Mouse (Mus musculus) forebrain, embryonic 14.5 days (tissue): ENCODE measurements around the gene Muc3. TPM values are rescaled to one million over a fixed set of nuclear protein-coding genes. Genes with fewer than 3 reads are reported as not detected.
"Not testable (repeated sequence)": the region's sequence is repeated elsewhere in the genome, so short reads cannot be mapped to it uniquely, and the experiment has no call there.

Source experiments
- ATAC-seq: fragments of 200-750 bp; cut with Nextera tagmentation; 2 replicates; pipeline ENCODE4 v1.8.0; 2017; ENCODE audit warnings: mild to moderate bottlenecking, moderate library complexity
- DNase-seq: peaks from one replicate; pipeline ENCODE4 v3.0.0-alpha.2; 2015; ENCODE audit warnings: low spot score
- H3K27ac ChIP-seq: fragments of 300-500 bp; sonication (generic); 2 replicates; pipeline ENCODE4 v1.5.1; 2014; ENCODE audit warnings: low read depth, mild to moderate bottlenecking, control low read depth, low read length, moderate library complexity
- H3K27me3 ChIP-seq: fragments of 300-500 bp; sonication (generic); replicated peaks from 2 replicates; pipeline ENCODE4 v1.6.1; 2014; ENCODE audit warnings: low read length, control low read depth, mixed read lengths; ENCODE audit not compliant: control insufficient read depth, insufficient read depth
- H3K36me3 ChIP-seq: fragments of 300-500 bp; sonication (generic); 2 replicates; pipeline ENCODE4 v1.6.1; 2014; ENCODE audit warnings: low read length, control low read depth; ENCODE audit not compliant: control insufficient read depth, insufficient read depth
- H3K4me1 ChIP-seq: fragments of 300-500 bp; sonication (generic); 2 replicates; pipeline ENCODE4 v1.6.1; 2014; ENCODE audit warnings: antibody characterized with exemption, low read length, control low read depth; ENCODE audit not compliant: control insufficient read depth, insufficient read depth
- H3K4me2 ChIP-seq: fragments of 300-500 bp; sonication (generic); 2 replicates; pipeline ENCODE4 v1.6.1; 2014; ENCODE audit warnings: mild to moderate bottlenecking, control low read depth, low read length
- H3K4me3 ChIP-seq: fragments of 300-500 bp; sonication (generic); 2 replicates; pipeline ENCODE4 v1.5.1; 2014; ENCODE audit warnings: low read depth, low read length, control low read depth
- H3K9ac ChIP-seq: fragments of 300-500 bp; sonication (generic); 2 replicates; pipeline ENCODE4 v1.6.1; 2014; ENCODE audit warnings: mild to moderate bottlenecking, low read length, control low read depth, moderate library complexity
- H3K9me3 ChIP-seq: fragments of 300-500 bp; sonication (generic); replicated peaks from 2 replicates; pipeline ENCODE4 v1.6.1; 2016; ENCODE audit warnings: low read length, control low read depth, mixed read lengths; ENCODE audit not compliant: control insufficient read depth
- WGBS: fragments of 180-500 bp; shearing (Covaris S2); extraction: QIAGEN DNeasy Blood & Tissue Kit; methylation state at CpG from one replicate; pipeline ENCODE4 v1.1.7; 2014; 5-methylcytosine and 5-hydroxymethylcytosine counted together
- polyA plus RNA-seq: library from polyadenylated mRNA; unstranded; fragments of >200 nt; fragmentation: Nextera tagmentation; extraction: Ambion mirVana; gene quantifications from 2 replicates; pipeline ENCODE4 v1.2.1, GENCODE M21; 2014

The Muc3 gene
- polyA plus RNA-seq, result not detected in 2 replicates

GRCm38 (mm10) chr5:137149272-137149882 is at the start of gene Muc3:
Gene Muc3 (minus strand): TSS chr5:137149322.
- H3K4me2 ChIP-seq, ATAC-seq: not testable (repeated sequence)

GRCm38 (mm10) chr5:137194488-137195120 is 45.5 kb upstream of the Muc3 start:
- no peaks in the 10 kb centered on the region for H3K4me1 ChIP-seq
- no peak overlapping the region for H3K4me3 ChIP-seq
- WGBS, result 85% methylated on average over 8 of the region's 8 CpGs
- no peak overlapping the region for H3K9ac ChIP-seq
- DNase-seq (no peak), ATAC-seq (no peak)
- no peaks in the 10 kb centered on the region for H3K36me3 ChIP-seq
- no peak overlapping the region for H3K4me2 ChIP-seq
- no peak overlapping the region for H3K27ac ChIP-seq
- no peaks in the 10 kb centered on the region for H3K27me3 ChIP-seq
- H3K9me3 ChIP-seq, result no peaks in the 10 kb centered on the region

More at GRCm38 (mm10) chr5:137149272-137149882, at the start of gene Muc3:
- H3K27me3 ChIP-seq, H3K36me3 ChIP-seq, DNase-seq, H3K9me3 ChIP-seq, H3K9ac ChIP-seq, H3K4me3 ChIP-seq, H3K27ac ChIP-seq, H3K4me1 ChIP-seq: not testable (repeated sequence)

DNA sequence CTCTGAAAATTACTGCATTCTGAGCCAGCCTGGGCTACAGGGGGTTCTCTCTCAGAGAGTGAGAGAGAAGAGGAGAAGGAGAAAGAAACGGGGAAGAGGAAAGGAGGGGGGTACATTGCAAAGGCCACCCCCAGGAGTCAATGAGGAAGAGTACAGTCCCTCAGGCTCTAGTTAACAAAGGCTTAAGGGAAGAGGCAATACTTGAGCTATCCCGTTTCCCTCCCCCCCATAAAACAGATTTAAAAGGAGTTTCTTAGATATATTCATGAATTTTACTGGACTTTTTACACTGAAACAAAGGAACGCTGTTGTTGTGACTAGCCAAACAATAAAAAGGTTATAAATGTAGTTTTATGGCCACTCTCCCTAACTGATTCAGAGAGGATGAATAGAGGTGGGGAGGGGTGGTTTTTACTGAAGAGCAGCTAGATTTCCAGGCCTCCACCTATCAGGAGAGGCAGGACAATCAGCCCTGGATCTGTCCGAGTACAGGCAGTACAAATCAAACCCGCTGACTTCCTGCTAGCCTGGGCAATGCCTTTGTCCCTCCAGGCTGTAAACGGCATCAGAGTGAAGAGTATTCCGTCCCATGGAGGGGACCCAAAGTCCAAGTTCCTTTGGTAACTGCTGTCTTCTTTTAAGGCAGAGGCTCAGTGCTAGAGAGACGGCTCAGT is 44.3 kb upstream of the Muc3 start:
- Histone ChIP-seq H3K36me3 (no peaks in the 10 kb centered on the region), H3K27me3 (no peaks in the 10 kb centered on the region), H3K4me2 (no peak overlapping the region), H3K9me3 (no peaks in the 10 kb centered on the region), H3K27ac (no peak overlapping the region), H3K9ac (no peak overlapping the region), H3K4me1 (no peaks in the 10 kb centered on the region), H3K4me3 (no peak overlapping the region)
- DNase-seq, result no peak
- WGBS, result 75% methylated on average over 8 of the region's 8 CpGs
- ATAC-seq, result no peak

DNA sequence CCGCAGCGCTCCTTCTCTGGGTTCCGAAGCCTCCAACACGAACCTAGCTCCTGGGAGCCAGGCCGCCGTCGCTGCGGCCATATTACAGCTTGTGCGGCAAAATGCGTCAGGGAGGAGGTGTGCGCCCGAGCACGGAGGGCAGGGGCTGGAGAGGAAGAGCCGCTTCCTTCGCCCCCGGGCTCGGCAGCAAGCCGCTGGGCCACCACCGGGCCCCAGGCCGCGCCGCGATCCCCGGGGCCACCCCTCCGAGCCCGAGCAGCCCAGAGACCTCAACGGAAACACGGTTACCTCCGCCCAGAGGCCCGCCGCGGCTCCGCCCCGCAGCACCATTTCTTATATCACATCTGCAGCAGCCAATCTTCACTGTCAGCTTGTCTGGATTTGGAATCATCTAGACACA is 40.2 kb upstream of the Muc3 start:
- Histone ChIP-seq H3K4me3 (peak overlapping the region; percentile 45), H3K4me2 (peak overlapping the region; percentile 69), H3K36me3 (no peaks in the 10 kb centered on the region), H3K27me3 (no peaks in the 10 kb centered on the region), H3K9ac (peak overlapping the region; percentile 72), H3K9me3 (no peaks in the 10 kb centered on the region), H3K4me1 (no peaks in the 10 kb centered on the region), H3K27ac (no peak overlapping the region)
- WGBS, result 4% methylated on average over 34 of the region's 34 CpGs
- no peak for ATAC-seq
- peak; percentile 36 for DNase-seq

- 66% methylated on average over 8 of the region's 8 CpGs for WGBS
- Histone ChIP-seq H3K9me3 (no peaks in the 10 kb centered on the region), H3K4me3 (no peak overlapping the region), H3K9ac (no peak overlapping the region), H3K27ac (no peak overlapping the region), H3K36me3 (no peaks in the 10 kb centered on the region), H3K4me1 (no peaks in the 10 kb centered on the region), H3K27me3 (no peaks in the 10 kb centered on the region), H3K4me2 (no peak overlapping the region)
- DNase-seq, result peak; percentile 63
- ATAC-seq, result no peak
Measured at GRCm38 (mm10) chr5:137185362-137185761, 36.2 kb upstream of the Muc3 start.

GRCm38 (mm10) chr5:137179646-137180374 is 30.7 kb upstream of the Muc3 start:
- Histone ChIP-seq H3K4me3 (no peak overlapping the region), H3K9ac (no peak overlapping the region), H3K36me3 (no peaks in the 10 kb centered on the region), H3K4me2 (no peak overlapping the region), H3K4me1 (no peaks in the 10 kb centered on the region), H3K27me3 (no peaks in the 10 kb centered on the region), H3K9me3 (no peaks in the 10 kb centered on the region), H3K27ac (no peak overlapping the region)
- DNase-seq (peak; percentile 3), ATAC-seq (no peak)
- WGBS, result 86% methylated on average over 8 of the region's 8 CpGs

- no peak overlapping the region for H3K9ac ChIP-seq
- WGBS, result 80% methylated on average over 6 of the region's 6 CpGs
Measured at GRCm38 (mm10) chr5:137173967-137174366, 24.8 kb upstream of the Muc3 start.

DNA sequence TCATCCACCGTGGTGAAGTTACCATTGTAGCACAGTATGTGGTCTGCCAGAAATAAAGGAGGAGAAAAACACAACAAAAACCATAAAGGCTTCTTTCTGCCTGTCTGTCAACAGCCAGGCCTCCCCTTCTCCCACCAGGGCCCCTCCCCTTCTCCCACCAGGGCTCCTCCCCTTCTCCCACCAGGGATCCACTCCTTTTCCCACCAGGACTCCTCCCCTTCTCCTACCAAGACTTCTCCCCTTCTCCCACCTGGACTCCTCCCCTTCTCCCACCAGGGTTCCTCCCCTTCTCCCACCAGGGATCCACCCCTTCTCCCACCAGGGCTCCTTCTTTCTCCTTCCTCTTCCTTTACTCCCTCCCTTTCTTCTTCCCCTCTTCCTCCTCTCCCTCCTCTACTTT is 23.5 kb upstream of the Muc3 start:
- no peak overlapping the region for H3K27ac ChIP-seq
- H3K27me3 ChIP-seq, result no peaks in the 10 kb centered on the region
- H3K9me3 ChIP-seq, result no peaks in the 10 kb centered on the region
- H3K4me2 ChIP-seq, result no peak overlapping the region
- no peak for ATAC-seq
- 0% methylated on average over 1 of the region's 1 CpGs for WGBS
- no peaks in the 10 kb centered on the region for H3K36me3 ChIP-seq
- no peak overlapping the region for H3K4me3 ChIP-seq
- no peak for DNase-seq
- H3K4me1 ChIP-seq, result no peaks in the 10 kb centered on the region
- no peak overlapping the region for H3K9ac ChIP-seq

More at GRCm38 (mm10) chr5:137173967-137174366, 24.8 kb upstream of the Muc3 start:
- H3K4me3 ChIP-seq, result no peak overlapping the region
- no peak for DNase-seq
- ATAC-seq, result no peak
- H3K4me1 ChIP-seq, result no peaks in the 10 kb centered on the region
- H3K4me2 ChIP-seq, result no peak overlapping the region
- no peaks in the 10 kb centered on the region for H3K27me3 ChIP-seq
- H3K27ac ChIP-seq, result no peak overlapping the region
- no peaks in the 10 kb centered on the region for H3K9me3 ChIP-seq
- no peaks in the 10 kb centered on the region for H3K36me3 ChIP-seq
